Mouse (Mus musculus) splenic B cell, adult 2 months (primary cell): Measurements from ENCODE around the gene Adamts16.

Source experiments
- DNase-seq: peaks from one replicate; pipeline ENCODE4 v3.0.0-alpha.2; 2011; ENCODE audit warnings: low read depth, low spot score
- H3K27me3 ChIP-seq: 2 replicates; pipeline ENCODE4 v1.6.1; 2012; ENCODE audit warnings: mild to moderate bottlenecking, low read length, moderate library complexity, mixed read lengths; ENCODE audit not compliant: control insufficient read depth, poor library complexity, insufficient read depth, severe bottlenecking
- H3K36me3 ChIP-seq: 2 replicates; pipeline ENCODE4 v1.6.1; 2012; ENCODE audit warnings: mild to moderate bottlenecking, low read length, moderate library complexity, mixed read lengths; ENCODE audit not compliant: control insufficient read depth, poor library complexity, insufficient read depth, severe bottlenecking

Adamts16 gene

GRCm38 (mm10) chr13:70853601-70854000 is 12.0 kb upstream of the Adamts16 start:
- H3K36me3 ChIP-seq, result no peaks in the 10 kb centered on the region
- H3K27me3 ChIP-seq, result no peaks in the 10 kb centered on the region
- no peak for DNase-seq

GRCm38 (mm10) chr13:70846933-70847332 is 5.3 kb upstream of the Adamts16 start:
- H3K27me3 ChIP-seq, result no peaks in the 10 kb centered on the region
- no peaks in the 10 kb centered on the region for H3K36me3 ChIP-seq
- no peak for DNase-seq

- H3K27me3 ChIP-seq, result no peaks in the 10 kb centered on the region
- DNase-seq, result no peak
- no peaks in the 10 kb centered on the region for H3K36me3 ChIP-seq
Observed at GRCm38 (mm10) chr13:70845526-70845925, 3.9 kb upstream of the Adamts16 start.

GRCm38 (mm10) chr13:70842126-70842525 is 515 bp upstream of the Adamts16 start:
- DNase-seq, result no peak
- Histone ChIP-seq H3K27me3 (no peaks in the 10 kb centered on the region; the same call in 1 of the 2 replicates), H3K36me3 (no peaks in the 10 kb centered on the region)

GRCm38 (mm10) chr13:70840161-70840560 is 1.4 kb downstream of the Adamts16 start:
- no peaks in the 10 kb centered on the region; the same call in 1 of the 2 replicates for H3K27me3 ChIP-seq
- H3K36me3 ChIP-seq, result no peaks in the 10 kb centered on the region
- no peak for DNase-seq

GRCm38 (mm10) chr13:70837571-70837970 is 4.0 kb downstream of the Adamts16 start:
- DNase-seq, result no peak
- Histone ChIP-seq H3K36me3 (no peaks in the 10 kb centered on the region), H3K27me3 (no peaks in the 10 kb centered on the region; the same call in 1 of the 2 replicates)

GRCm38 (mm10) chr13:70836246-70836645 is 5.4 kb downstream of the Adamts16 start:
- DNase-seq, result no peak
- no peaks in the 10 kb centered on the region for H3K36me3 ChIP-seq
- no peaks in the 10 kb centered on the region; the same call in 1 of the 2 replicates for H3K27me3 ChIP-seq

GRCm38 (mm10) chr13:70832593-70833138 is 8.9 kb downstream of the Adamts16 start:
- DNase-seq, result no peak
- Histone ChIP-seq H3K27me3 (no peaks in the 10 kb centered on the region), H3K36me3 (no peaks in the 10 kb centered on the region)

- no peaks in the 10 kb centered on the region for H3K36me3 ChIP-seq
- H3K27me3 ChIP-seq, result no peaks in the 10 kb centered on the region
- DNase-seq, result no peak
Observed at GRCm38 (mm10) chr13:70831041-70831440, 10.6 kb downstream of the Adamts16 start.

- H3K27me3 ChIP-seq, result no peaks in the 10 kb centered on the region
- DNase-seq, result no peak
- no peaks in the 10 kb centered on the region for H3K36me3 ChIP-seq
Observed at GRCm38 (mm10) chr13:70827507-70827906, 14.1 kb downstream of the Adamts16 start.

GRCm38 (mm10) chr13:70825265-70825664 is 16.3 kb downstream of the Adamts16 start:
- Histone ChIP-seq H3K27me3 (no peaks in the 10 kb centered on the region), H3K36me3 (no peaks in the 10 kb centered on the region)
- no peak for DNase-seq

- H3K27me3 ChIP-seq, result no peaks in the 10 kb centered on the region
- H3K36me3 ChIP-seq, result no peaks in the 10 kb centered on the region
- DNase-seq, result no peak
Observed at GRCm38 (mm10) chr13:70823757-70824156, 17.9 kb downstream of the Adamts16 start.

- DNase-seq, result no peak
- H3K36me3 ChIP-seq, result no peaks in the 10 kb centered on the region
- H3K27me3 ChIP-seq, result no peaks in the 10 kb centered on the region
Observed at GRCm38 (mm10) chr13:70818982-70819381, 22.6 kb downstream of the Adamts16 start.

- no peaks in the 10 kb centered on the region for H3K27me3 ChIP-seq
- H3K36me3 ChIP-seq, result no peaks in the 10 kb centered on the region
- DNase-seq, result no peak
Observed at GRCm38 (mm10) chr13:70814423-70814822, 27.2 kb downstream of the Adamts16 start.

GRCm38 (mm10) chr13:70805506-70805905 is 36.1 kb downstream of the Adamts16 start:
- DNase-seq, result no peak
- no peaks in the 10 kb centered on the region for H3K27me3 ChIP-seq
- H3K36me3 ChIP-seq, result no peaks in the 10 kb centered on the region

GRCm38 (mm10) chr13:70802849-70803248 is 38.8 kb downstream of the Adamts16 start:
- no peak for DNase-seq
- H3K36me3 ChIP-seq, result no peaks in the 10 kb centered on the region
- H3K27me3 ChIP-seq, result no peaks in the 10 kb centered on the region
